Mouse (Mus musculus): Measurements from ENCODE around the gene Fam129a. TPM values are rescaled to one million over a fixed set of nuclear protein-coding genes. Genes with fewer than 3 reads are reported as not detected.

Fam129a gene
- total and polyA plus RNA-seq, 2 experiments from 2014 or later, result 0.75 to 2.9 TPM

GRCm38 (mm10) chr1:151658291-151658830 lies 87.4 kb downstream of the Fam129a start:
- Histone ChIP-seq H3K9ac (no peak overlapping the region), H3K27me3 (ENCODE audit: insufficient read depth, low read length) (no peaks in the 10 kb centered on the region), H3K27ac (ENCODE audit: low read depth, low read length) (no peak overlapping the region), H3K4me1 (ENCODE audit: insufficient read depth) (no peaks in the 10 kb centered on the region), H3K9me3 (ENCODE audit: low read length) (no peaks in the 10 kb centered on the region), H3K4me3 (ENCODE audit: low read depth, low read length) (no peak overlapping the region), H3K36me3 (ENCODE audit: insufficient read depth) (no peaks in the 10 kb centered on the region), H3K4me2 (ENCODE audit: low read depth) (no peak overlapping the region)
- ATAC-seq, result no peak
- no peak for DNase-seq
- no peak for TF ChIP-seq CTCF (IDR thresholded peaks at IDR 0.05; ENCODE audit: low read depth)
- 69% methylated on average over 19 of the region's 19 CpGs for WGBS

- ATAC-seq (no peak), DNase-seq (no peak)
- no peaks in the 10 kb centered on the region for H3K27me3 ChIP-seq (ENCODE audit: insufficient read depth, low read length)
- no peak overlapping the region for H3K4me3 ChIP-seq (ENCODE audit: low read depth, low read length)
- WGBS, result 86% methylated on average over 8 of the region's 8 CpGs
- TF ChIP-seq CTCF (IDR thresholded peaks at IDR 0.05; ENCODE audit: low read depth), result no peak
- no peaks in the 10 kb centered on the region for H3K9me3 ChIP-seq (ENCODE audit: low read length)
- no peak overlapping the region for H3K9ac ChIP-seq
- H3K4me1 ChIP-seq (ENCODE audit: insufficient read depth), result no peaks in the 10 kb centered on the region
- H3K4me2 ChIP-seq (ENCODE audit: low read depth), result no peak overlapping the region
- no peaks in the 10 kb centered on the region for H3K36me3 ChIP-seq (ENCODE audit: insufficient read depth)
- no peak overlapping the region for H3K27ac ChIP-seq (ENCODE audit: low read depth, low read length)
These were observed 88.7 kb downstream of the Fam129a start for GRCm38 (mm10) chr1:151659636-151660035.

GRCm38 (mm10) chr1:151660251-151660650 lies 89.3 kb downstream of the Fam129a start:
- H3K36me3 ChIP-seq (ENCODE audit: insufficient read depth), result no peaks in the 10 kb centered on the region
- no peak overlapping the region for H3K27ac ChIP-seq (ENCODE audit: low read depth, low read length)
- H3K4me1 ChIP-seq (ENCODE audit: insufficient read depth), result no peaks in the 10 kb centered on the region
- ATAC-seq (no peak), DNase-seq (no peak)
- H3K9ac ChIP-seq, result no peak overlapping the region
- no peaks in the 10 kb centered on the region for H3K9me3 ChIP-seq (ENCODE audit: low read length)
- no peaks in the 10 kb centered on the region for H3K27me3 ChIP-seq (ENCODE audit: insufficient read depth, low read length)
- no peak for TF ChIP-seq CTCF (IDR thresholded peaks at IDR 0.05; ENCODE audit: low read depth)
- no peak overlapping the region for H3K4me2 ChIP-seq (ENCODE audit: low read depth)
- no peak overlapping the region for H3K4me3 ChIP-seq (ENCODE audit: low read depth, low read length)
- WGBS, result 94% methylated on average over 4 of the region's 4 CpGs

- TF ChIP-seq CTCF (IDR thresholded peaks at IDR 0.05; ENCODE audit: low read depth), result no peak
- Histone ChIP-seq H3K27ac (ENCODE audit: low read depth, low read length) (no peak overlapping the region), H3K4me2 (ENCODE audit: low read depth) (no peak overlapping the region), H3K4me1 (ENCODE audit: insufficient read depth) (no peaks in the 10 kb centered on the region), H3K4me3 (ENCODE audit: low read depth, low read length) (no peak overlapping the region), H3K36me3 (ENCODE audit: insufficient read depth) (no peaks in the 10 kb centered on the region), H3K27me3 (ENCODE audit: insufficient read depth, low read length) (no peaks in the 10 kb centered on the region), H3K9me3 (ENCODE audit: low read length) (no peaks in the 10 kb centered on the region), H3K9ac (no peak overlapping the region)
- no peak for DNase-seq
- 91% methylated on average over 6 of the region's 6 CpGs for WGBS
- ATAC-seq, result no peak
These were observed 89.9 kb downstream of the Fam129a start for GRCm38 (mm10) chr1:151660883-151661282.

GRCm38 (mm10) chr1:151661684-151662439 lies 90.9 kb downstream of the Fam129a start:
- DNase-seq (no peak), ATAC-seq (no peak)
- no peak for TF ChIP-seq CTCF (IDR thresholded peaks at IDR 0.05; ENCODE audit: low read depth)
- no peaks in the 10 kb centered on the region for H3K27me3 ChIP-seq (ENCODE audit: insufficient read depth, low read length)
- WGBS, result 91% methylated on average over 7 of the region's 7 CpGs
- no peak overlapping the region for H3K27ac ChIP-seq (ENCODE audit: low read depth, low read length)
- H3K4me2 ChIP-seq (ENCODE audit: low read depth), result no peak overlapping the region
- no peak overlapping the region for H3K9ac ChIP-seq
- no peaks in the 10 kb centered on the region for H3K4me1 ChIP-seq (ENCODE audit: insufficient read depth)
- H3K36me3 ChIP-seq (ENCODE audit: insufficient read depth), result no peaks in the 10 kb centered on the region
- no peaks in the 10 kb centered on the region for H3K9me3 ChIP-seq (ENCODE audit: low read length)
- no peak overlapping the region for H3K4me3 ChIP-seq (ENCODE audit: low read depth, low read length)

GRCm38 (mm10) chr1:151662958-151663357 lies 92.0 kb downstream of the Fam129a start:
- no peaks in the 10 kb centered on the region for H3K36me3 ChIP-seq (ENCODE audit: insufficient read depth)
- DNase-seq (no peak), ATAC-seq (no peak)
- H3K9ac ChIP-seq, result no peak overlapping the region
- no peak overlapping the region for H3K4me3 ChIP-seq (ENCODE audit: low read depth, low read length)
- no peak overlapping the region for H3K27ac ChIP-seq (ENCODE audit: low read depth, low read length)
- H3K4me2 ChIP-seq (ENCODE audit: low read depth), result no peak overlapping the region
- no peaks in the 10 kb centered on the region for H3K27me3 ChIP-seq (ENCODE audit: insufficient read depth, low read length)
- no peaks in the 10 kb centered on the region for H3K9me3 ChIP-seq (ENCODE audit: low read length)
- WGBS, result 81% methylated on average over 6 of the region's 6 CpGs
- H3K4me1 ChIP-seq (ENCODE audit: insufficient read depth), result no peaks in the 10 kb centered on the region
- no peak for TF ChIP-seq CTCF (IDR thresholded peaks at IDR 0.05; ENCODE audit: low read depth)

GRCm38 (mm10) chr1:151664384-151664783 lies 93.4 kb downstream of the Fam129a start:
- Histone ChIP-seq H3K36me3 (ENCODE audit: insufficient read depth) (no peaks in the 10 kb centered on the region), H3K4me2 (ENCODE audit: low read depth) (no peak overlapping the region), H3K9ac (no peak overlapping the region), H3K27ac (ENCODE audit: low read depth, low read length) (no peak overlapping the region), H3K27me3 (ENCODE audit: insufficient read depth, low read length) (no peaks in the 10 kb centered on the region), H3K4me3 (ENCODE audit: low read depth, low read length) (no peak overlapping the region), H3K4me1 (ENCODE audit: insufficient read depth) (no peaks in the 10 kb centered on the region), H3K9me3 (ENCODE audit: low read length) (no peaks in the 10 kb centered on the region)
- WGBS, result 93% methylated on average over 10 of the region's 10 CpGs
- no peak for ATAC-seq
- DNase-seq, result no peak
- no peak for TF ChIP-seq CTCF (IDR thresholded peaks at IDR 0.05; ENCODE audit: low read depth)

All from forebrain, postnatal 0 days (tissue).